Mouse (Mus musculus) CH12.LX (cell line): Measurements from ENCODE around the gene Eci3.
"Not testable (repeated sequence)": the region's sequence is repeated elsewhere in the genome, so short reads cannot be mapped to it uniquely, and the experiment has no call there.

Experiments
- CHD2 ChIP-seq: IDR thresholded peaks from 2 replicates; pipeline ENCODE4 v1.6.1; 2011; ENCODE audit warnings: low read length, improper control_type of control experiment
- CTCF ChIP-seq, 2 experiments: IDR thresholded peaks in 1 of 2; conservative IDR thresholded peaks in 1 of 2; 2 replicates each; pipeline ENCODE4 v1.5.1; 2011 to 2012; ENCODE audit warnings: low read depth in 2 of 2, low read length in 2 of 2, improper control_type of control experiment in 1 of 2, inconsistent platforms in 1 of 2, mild to moderate bottlenecking in 1 of 2, moderate library complexity in 1 of 2
- E2F4 ChIP-seq: IDR thresholded peaks from 2 replicates; pipeline ENCODE4 v1.6.1; 2011; ENCODE audit warnings: low read depth, low read length, improper control_type of control experiment; ENCODE audit not compliant: insufficient replicate concordance
- EP300 ChIP-seq: IDR thresholded peaks from 2 replicates; pipeline ENCODE4 v1.6.1; 2011; ENCODE audit warnings: low read length, improper control_type of control experiment
- GABPA ChIP-seq: IDR thresholded peaks from 2 replicates; pipeline ENCODE4 v1.6.1; 2012; ENCODE audit warnings: low read depth, low read length, improper control_type of control experiment, inconsistent platforms; ENCODE audit not compliant: insufficient replicate concordance
- MAX ChIP-seq: IDR thresholded peaks from 2 replicates; pipeline ENCODE4 v1.6.1; 2011; ENCODE audit warnings: low read length, improper control_type of control experiment
- MEF2A ChIP-seq: IDR thresholded peaks from 2 replicates; pipeline ENCODE4 v1.6.1; 2014; ENCODE audit warnings: low read depth, mild to moderate bottlenecking, inconsistent platforms, low read length, improper control_type of control experiment, borderline replicate concordance
- USF1 ChIP-seq: IDR thresholded peaks from 2 replicates; pipeline ENCODE4 v1.6.1; 2014; ENCODE audit warnings: low read depth, mild to moderate bottlenecking, inconsistent platforms, low read length, improper control_type of control experiment

GRCm38 (mm10) chr13:34978635-34979034 is 15.0 kb upstream of the Eci3 start:
- not testable (repeated sequence) for TF ChIP-seq CTCF (conservative IDR thresholded peaks at IDR 0.05 in 1 of 2, IDR thresholded peaks at IDR 0.05 in 1 of 2; ENCODE audit: low read depth in 2 of 2, low read length in 2 of 2); MAX; CHD2; MEF2A; EP300; E2F4; USF1; GABPA
